Mouse (Mus musculus) layer of hippocampus, adult 11-12 months (tissue): ENCODE data around the gene Elmo2.

ENCODE experiments used
- DNase-seq: peaks from one replicate; pipeline ENCODE4 v3.0.0; 2022; ENCODE audit warnings: low spot score

Gene Elmo2

DNA sequence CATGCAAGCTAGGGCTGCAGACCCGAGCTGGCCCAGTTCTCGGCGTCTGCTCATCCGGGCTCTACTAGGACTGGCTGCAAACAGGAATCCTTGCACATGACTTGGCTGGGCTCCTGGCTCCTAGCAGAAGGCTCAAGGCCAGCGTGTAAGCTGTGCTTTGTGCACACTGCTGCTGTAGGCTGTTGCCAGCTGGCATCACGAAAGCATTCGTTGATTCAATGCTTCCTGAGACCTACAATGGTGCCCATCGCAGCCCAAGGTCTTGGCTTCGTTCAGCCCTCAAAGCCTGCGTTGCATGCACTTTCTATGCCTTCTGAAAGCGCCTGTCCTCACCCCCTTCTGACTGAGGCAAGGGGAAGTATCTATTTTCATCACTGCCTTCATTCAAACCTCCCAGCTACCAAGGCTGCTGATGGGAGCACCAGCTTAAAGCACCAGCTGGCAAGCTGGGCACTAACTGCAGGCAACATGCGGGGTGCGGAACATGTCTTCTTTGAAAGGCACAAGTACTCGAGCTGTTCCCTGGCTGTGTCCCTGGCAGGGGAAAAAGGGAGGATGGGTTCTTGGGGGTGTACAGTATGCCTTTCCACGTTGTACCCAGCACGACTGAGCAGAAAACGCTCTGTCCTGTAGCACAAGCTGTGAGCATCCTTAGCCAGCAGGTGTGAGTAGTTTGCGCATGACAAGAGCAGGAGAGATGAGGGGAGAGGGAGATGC lies 37.8 kb downstream of the Elmo2 start:
- peak; percentile 92 for DNase-seq

DNA sequence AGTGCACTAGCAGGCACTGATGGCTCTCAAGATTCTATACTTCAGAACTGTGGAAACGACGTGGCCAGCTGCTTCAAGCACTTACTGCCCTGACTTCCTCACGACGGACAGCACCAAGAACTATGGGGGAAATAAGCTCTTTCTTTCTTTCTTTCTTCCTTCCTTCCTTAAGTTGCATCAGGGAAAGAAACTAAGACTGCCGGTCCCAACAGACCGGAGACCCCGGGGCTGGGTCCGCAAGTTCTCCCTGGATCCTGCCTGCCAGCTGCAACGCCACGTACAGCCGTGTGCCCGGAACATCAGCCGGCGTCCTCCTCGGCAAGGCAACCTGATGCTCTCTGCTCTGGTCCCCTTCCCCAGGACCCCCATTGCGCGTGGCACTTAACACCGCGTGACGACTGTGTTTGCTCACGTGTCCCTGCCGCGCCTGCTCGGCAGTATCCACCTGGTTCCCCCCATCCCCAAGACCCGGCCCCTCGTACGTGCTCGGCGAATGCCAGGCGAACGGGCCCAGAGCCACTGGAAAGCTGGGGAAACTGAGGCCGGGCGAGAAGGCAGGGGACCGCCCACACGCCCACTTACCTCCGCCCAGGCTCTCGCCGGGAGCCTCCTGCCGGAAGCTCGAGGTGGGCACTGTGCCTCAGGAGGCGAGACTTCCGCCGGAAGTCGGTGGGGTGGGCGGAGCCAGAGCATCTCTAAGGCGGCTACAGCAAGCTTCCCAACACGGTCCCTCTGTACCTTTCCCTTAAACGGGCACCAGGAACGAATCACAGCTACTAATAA lies 38.9 kb downstream of the Elmo2 start, which contains the start of gene Slc35c2:
Slc35c2 (minus strand) TSS at position 668 of the 783 bp plus-strand sequence.
- peak; percentile 95 for DNase-seq

DNA sequence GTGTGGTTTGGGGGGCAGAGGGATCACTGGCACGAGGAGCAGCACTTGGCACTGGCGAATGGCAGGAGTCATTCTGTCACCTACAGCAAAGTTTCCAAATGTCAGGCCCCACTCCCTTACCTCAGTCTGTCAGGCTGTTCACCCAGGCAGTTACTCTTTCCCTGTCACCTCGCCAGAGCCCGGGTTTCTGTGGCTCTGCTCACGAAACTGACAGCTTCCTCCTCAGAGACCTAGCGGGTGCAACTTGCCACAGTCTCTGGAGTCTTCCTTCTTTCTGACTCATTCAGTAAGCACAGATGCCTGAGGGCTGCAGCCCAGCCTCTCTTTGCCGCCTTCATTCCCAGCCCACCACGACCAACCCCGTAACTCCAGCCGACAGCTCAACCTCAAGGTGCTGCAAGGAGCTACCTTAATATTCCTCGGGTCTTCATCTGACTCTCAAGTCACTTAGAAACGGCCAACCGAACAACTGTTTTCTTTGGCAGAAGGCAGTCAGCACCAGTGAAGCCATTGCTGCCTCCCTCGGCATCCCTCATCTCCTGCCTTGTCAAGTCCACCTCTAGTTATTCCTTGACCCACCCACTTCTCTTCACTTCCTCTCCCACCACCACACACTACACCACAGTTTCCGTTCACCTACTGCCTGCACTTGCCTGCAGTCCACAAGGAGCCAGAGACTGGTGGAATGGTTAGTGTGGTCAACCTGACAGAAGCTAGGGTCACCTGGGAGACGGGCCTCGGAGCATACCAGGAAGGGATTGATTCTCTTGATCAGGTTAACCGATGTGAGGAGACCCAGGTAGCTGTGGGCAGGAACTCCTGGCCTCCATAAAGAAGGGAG lies 39.7 kb downstream of the Elmo2 start:
- DNase-seq = peak; percentile 67

GRCm38 (mm10) chr2:165285621-165286020 lies 40.7 kb downstream of the Elmo2 start:
- DNase-seq = no peak

DNA sequence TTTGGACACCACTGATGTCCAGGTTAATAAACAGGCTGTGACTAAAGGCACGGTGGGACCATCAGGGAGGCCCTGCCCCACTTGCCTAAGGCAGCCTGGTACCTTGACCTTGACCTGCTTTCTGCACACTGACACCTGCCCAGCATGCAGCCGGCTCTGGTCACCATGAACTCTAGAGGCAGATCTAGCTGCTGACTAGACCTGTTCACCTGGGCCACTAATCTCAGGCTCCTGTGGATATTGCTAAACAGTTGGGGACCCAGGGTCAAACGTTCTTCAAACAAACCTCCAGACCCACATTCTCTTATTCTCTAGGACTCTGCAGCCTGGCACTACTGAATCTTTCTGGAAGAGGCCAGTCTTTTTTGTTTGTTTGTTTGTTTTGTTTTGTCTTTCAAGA lies 41.2 kb downstream of the Elmo2 start:
- no peak for DNase-seq

DNA sequence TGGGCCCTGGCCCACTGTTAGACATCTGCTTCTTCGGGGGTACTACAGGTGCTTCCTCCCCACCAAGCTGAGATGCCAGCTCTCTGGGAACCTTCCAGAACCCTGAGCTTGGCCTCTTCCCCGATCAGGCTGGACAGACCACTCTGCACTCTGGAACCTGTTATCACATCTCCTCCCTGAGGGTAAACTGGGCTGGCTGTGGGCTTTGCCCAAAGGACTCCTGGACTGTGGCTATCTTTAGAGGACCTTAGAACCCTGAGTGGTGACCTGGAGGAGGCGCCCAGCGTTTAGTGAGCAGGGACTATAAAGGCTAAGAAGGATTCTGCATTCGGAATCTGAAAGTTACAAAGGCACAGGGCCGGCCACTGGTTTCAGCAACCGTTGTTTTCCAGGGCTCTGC lies 41.9 kb downstream of the Elmo2 start:
- no peak for DNase-seq

GRCm38 (mm10) chr2:165283644-165284043 lies 42.6 kb downstream of the Elmo2 start:
- no peak for DNase-seq

DNA sequence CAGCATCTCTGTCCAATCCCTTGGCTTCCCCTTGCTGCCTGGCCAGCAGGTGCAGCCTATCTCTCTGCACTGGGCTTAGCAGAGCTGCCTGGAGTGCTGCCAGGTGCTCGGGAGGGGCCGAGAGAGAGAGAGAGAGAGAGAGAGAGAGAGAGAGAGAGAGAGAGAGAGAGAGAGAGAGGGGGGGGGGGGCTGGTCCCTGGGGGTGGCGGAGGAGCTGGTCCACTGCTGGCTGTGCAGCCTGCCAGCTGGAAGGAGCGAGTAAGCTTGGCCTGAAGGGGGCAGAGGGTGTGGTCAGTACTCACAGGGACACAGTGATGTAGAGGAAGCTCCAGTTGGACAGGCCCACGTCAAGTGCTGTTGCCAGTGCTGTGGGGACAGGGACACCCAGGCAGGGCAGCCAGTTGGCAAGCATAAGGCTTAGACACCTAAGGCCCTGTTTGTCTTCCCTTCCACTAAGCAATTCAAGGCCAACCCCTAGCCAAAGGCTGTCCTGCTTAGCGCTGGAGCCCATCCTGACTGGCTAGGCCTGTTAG lies 44.4 kb downstream of the Elmo2 start:
- DNase-seq = no peak

DNA sequence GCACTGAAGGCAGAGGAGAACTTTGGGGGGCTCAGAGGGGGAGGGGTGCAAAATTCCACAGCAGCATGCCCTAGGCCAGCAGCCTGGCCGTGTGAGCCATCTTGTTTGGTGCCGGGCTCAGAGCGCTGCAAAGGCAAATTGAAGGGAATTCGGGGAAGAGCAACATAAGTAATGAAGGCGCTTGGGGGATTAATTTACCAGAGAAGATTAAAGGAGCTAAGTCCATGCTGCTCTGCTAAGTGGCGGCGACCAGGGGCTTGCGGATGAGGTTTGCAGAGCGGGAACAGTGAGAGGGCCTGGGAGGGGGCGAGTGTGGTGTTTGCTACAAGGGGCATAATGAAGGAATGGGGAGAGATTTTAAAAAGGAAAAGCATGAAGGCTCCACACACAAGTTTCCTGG lies 46.9 kb downstream of the Elmo2 start:
- no peak for DNase-seq

DNA sequence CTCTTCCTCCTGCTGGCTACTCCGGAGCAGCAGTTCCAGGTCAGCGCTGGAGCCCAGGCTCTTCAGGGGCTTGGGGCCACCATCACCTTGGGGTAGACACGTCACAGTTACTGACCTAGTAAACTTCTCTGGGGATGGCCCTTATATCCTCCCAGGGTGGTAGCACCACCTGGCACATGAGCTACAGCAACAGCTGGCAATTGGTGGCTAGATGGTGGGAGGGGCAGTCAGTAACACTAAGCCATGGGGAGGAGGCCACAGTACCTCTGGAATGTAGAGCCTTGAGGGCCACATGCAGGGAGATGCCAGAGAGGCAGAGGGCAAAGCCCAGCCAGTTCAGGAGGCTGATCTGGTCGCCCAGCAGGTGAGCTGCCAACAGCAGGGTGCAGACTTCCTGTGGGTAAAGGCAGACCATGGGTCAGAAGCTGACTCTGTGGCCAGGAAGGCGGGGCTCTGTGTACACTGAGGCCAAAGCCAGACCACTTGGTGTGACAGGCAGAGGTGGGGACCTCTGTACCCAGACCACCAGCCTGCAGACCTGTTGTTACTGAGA lies 49.0 kb downstream of the Elmo2 start:
- no peak for DNase-seq

DNA sequence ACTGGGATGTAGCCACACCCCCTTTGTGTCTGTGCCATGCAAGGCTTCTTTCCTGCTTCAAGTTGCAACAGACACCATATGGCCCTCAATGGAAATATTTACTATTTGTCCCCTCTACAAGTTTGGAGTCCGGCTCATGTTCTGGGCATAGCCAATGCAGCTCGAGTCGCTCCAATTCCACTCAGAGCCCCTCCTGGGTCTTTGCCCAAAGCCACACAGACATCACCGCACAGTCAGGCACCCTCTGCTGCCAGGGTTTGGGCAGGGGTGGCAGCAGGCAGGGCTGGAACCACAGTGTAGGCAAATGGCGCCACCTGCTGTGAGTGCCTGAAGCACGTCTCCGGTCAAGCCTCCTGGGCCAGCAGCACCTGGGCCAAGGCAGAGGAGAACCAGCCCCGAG lies 50.5 kb downstream of the Elmo2 start:
- DNase-seq = peak; percentile 80

DNA sequence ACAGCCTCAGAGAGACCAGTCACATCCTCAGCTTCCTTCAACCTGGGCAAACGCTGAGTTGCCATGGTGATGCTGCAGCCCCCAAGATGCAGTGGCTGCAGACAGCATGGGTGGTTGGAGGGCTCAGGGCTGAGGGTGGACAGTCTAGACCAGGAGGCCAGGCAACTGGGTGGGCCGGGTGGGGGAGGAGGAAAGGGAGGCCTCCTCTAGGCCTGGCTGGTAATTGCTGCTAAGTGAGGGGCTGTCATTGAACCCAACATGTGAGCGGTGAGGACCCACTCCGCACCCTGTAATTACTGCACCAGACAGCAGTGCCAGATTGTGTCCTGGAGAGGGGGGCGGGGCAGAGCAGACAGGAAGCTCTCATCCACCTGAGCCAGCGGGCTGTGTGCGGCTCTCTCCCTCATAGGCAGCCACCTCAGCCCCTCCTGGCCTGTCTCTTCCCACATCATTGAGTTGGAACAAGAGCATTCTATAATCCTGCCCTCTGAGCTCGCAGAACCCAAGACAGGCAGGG lies 51.1 kb downstream of the Elmo2 start:
- DNase-seq = no peak

DNA sequence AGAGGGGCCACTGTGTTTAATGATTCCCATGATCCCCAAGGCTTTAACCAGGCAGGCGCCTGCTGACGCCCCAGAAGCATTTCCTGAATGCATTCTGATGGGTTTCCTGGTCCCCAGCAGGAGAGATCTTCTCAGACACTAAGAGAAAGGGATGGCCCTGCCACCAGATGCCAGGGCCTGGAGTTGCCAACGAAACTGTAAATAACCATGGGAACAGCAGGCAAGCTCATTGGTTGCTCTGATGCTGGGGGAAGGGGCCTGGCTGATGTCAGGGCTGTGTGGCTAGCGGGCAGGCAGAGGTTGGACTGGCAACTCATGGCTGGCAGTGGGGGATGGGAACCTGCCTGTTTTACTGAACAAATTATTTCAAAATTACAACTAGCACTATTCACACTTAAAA lies 52.7 kb downstream of the Elmo2 start:
- no peak for DNase-seq

DNA sequence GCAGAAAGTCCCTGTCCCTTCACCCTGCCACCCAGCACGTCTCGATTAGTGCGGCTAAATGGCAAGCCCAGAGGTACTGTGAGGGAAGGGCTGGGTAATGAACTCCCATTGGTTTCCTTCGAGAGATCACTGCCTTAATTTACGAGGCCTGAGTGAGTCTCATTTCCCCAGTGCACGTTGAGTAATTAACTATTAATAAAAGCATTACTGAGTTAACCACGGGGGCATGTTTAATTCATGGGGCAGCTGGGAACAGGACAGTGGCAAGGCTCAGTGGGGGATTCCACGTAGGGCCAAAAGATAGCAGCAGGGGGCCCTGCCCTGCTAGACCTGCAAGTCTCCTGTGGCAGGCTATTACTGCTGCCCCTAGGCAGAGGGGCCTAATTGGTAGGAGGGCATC lies 55.0 kb downstream of the Elmo2 start:
- DNase-seq = no peak

DNA sequence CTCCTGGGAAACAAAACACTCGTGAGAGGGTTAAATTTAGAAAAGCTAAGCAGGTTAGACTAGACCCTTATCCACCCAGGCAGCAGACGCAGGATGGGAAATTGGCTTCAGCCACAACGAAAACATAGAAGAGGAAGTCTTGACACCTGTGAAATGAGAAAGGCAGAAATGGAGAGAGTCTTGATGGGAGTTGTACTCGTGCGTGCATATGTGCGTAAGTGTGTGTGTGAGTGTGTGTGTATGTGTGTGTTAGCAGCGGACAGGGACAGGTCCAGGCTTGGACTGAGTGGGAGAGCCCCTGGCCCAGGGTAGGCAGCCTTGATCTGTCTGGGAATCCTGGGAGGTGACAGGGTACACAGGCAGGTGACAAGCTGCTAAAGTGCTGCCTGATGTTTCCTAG lies 55.4 kb downstream of the Elmo2 start:
- no peak for DNase-seq

GRCm38 (mm10) chr2:165266739-165267138 lies 59.5 kb downstream of the Elmo2 start:
- no peak for DNase-seq

GRCm38 (mm10) chr2:165263861-165264260 lies 62.4 kb downstream of the Elmo2 start:
- DNase-seq = no peak

- DNase-seq = no peak
Measured at GRCm38 (mm10) chr2:165262274-165262990, 63.8 kb downstream of the Elmo2 start.

- no peak for DNase-seq
Measured at GRCm38 (mm10) chr2:165259859-165260258, 66.4 kb downstream of the Elmo2 start.

DNA sequence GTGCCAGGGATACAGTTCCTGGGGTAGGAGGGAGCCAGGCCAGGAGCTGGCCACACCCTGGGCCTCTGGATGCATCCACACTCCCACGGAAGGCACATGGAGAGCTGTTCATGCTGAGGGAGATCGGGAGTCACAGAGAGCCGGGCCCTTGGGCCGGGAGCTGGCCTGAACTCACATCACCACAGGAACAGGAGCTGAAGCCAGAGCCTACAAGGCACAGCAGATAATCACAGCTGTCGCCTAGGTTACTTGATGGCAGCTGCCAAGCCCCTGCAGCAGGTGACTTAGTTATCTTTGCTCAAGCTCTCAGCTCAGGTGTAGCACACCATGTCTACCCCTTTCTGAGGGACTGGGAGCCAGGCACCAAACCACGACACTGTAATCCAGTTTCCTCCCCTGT lies 68.0 kb downstream of the Elmo2 start:
- no peak for DNase-seq

DNA sequence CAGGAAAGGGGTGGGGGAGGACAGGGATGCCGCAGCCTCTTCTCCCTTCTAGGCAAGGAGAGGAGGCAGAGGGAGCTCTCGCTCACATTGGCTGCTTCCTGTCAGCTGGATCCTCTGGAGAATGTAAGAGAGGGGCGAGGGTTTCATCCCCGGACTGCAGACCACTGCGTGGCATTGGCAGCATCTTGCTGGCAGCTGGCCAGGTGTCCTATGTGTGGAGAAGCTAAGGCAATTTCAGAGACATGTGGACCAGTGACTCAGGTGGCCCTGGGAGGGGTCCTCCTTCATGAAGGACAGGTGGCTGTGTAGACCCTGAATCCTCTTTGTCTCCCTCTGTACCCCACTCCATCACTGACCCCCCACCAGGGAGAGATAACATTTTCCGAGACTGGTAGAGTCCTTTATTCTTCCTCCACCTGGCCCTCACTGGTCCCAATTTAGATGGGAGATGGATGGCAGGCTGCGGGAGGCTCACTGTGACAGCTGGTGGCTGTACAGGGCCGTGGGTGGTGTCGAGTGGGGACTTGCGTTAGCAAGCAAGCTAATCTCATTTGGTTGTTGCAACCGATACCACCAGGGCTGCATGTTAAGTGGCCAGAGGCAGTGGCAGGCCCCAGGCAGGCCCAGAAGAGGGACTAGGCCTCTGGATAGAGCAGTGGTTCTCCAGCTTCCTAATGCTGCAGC lies 69.0 kb downstream of the Elmo2 start:
- DNase-seq = no peak
